Mouse (Mus musculus) mesoderm, embryonic 11.5 days (tissue): ENCODE results near the gene Cplane1.
"Not testable (repeated sequence)": the region's sequence is repeated elsewhere in the genome, so short reads cannot be mapped to it uniquely, and the experiment has no call there.

ENCODE experiments used
- DNase-seq: peaks from one replicate; pipeline ENCODE4 v3.0.0-alpha.2; 2012; ENCODE audit warnings: low read depth, low spot score

The Cplane1 gene

GRCm38 (mm10) chr15:8168591-8169265, at the start of gene Cplane1:
Cplane1 (plus strand) TSS chr15:8169106.
- peak; percentile 95 for DNase-seq

- DNase-seq = no peak
These were observed 39.6 kb upstream of the Cplane1 start for GRCm38 (mm10) chr15:8129281-8129680.

- DNase-seq = no peak
These were observed 37.6 kb upstream of the Cplane1 start for GRCm38 (mm10) chr15:8131268-8131667.

GRCm38 (mm10) chr15:8131761-8132160, 37.1 kb upstream of the Cplane1 start:
- no peak for DNase-seq

GRCm38 (mm10) chr15:8135606-8136005, 33.3 kb upstream of the Cplane1 start:
- no peak for DNase-seq

GRCm38 (mm10) chr15:8161841-8162240, 7.1 kb upstream of the Cplane1 start:
- no peak for DNase-seq

- no peak for DNase-seq
These were observed 400 bp downstream of the Cplane1 start for GRCm38 (mm10) chr15:8169266-8169746.

GRCm38 (mm10) chr15:8189563-8189962, 20.7 kb downstream of the Cplane1 start:
- DNase-seq = no peak

GRCm38 (mm10) chr15:8190435-8190834, 21.5 kb downstream of the Cplane1 start:
- DNase-seq = no peak

GRCm38 (mm10) chr15:8200317-8200716, 31.4 kb downstream of the Cplane1 start:
- DNase-seq = no peak

GRCm38 (mm10) chr15:8208362-8208761, 39.5 kb downstream of the Cplane1 start:
- DNase-seq = no peak

- DNase-seq = no peak
These were observed 45.9 kb downstream of the Cplane1 start for GRCm38 (mm10) chr15:8214811-8215210.

GRCm38 (mm10) chr15:8234167-8234566, 65.3 kb downstream of the Cplane1 start:
- DNase-seq = not testable (repeated sequence)

- no peak for DNase-seq
These were observed 97.0 kb downstream of the Cplane1 start for GRCm38 (mm10) chr15:8265946-8266345.

GRCm38 (mm10) chr15:8267211-8267610, 98.3 kb downstream of the Cplane1 start:
- DNase-seq = no peak

- no peak for DNase-seq
These were observed 99.3 kb downstream of the Cplane1 start for GRCm38 (mm10) chr15:8268231-8268630.

- no peak for DNase-seq
These were observed 103.0 kb downstream of the Cplane1 start for GRCm38 (mm10) chr15:8271952-8272351.

- DNase-seq = not testable (repeated sequence)
These were observed 109.0 kb downstream of the Cplane1 start for GRCm38 (mm10) chr15:8277916-8278315.

GRCm38 (mm10) chr15:8279320-8279779, 110.4 kb downstream of the Cplane1 start:
- peak; percentile 13 for DNase-seq

- peak; percentile 6 for DNase-seq
These were observed 111.2 kb downstream of the Cplane1 start for GRCm38 (mm10) chr15:8279929-8280610.

- no peak for DNase-seq
These were observed 112.8 kb downstream of the Cplane1 start for GRCm38 (mm10) chr15:8281701-8282100.

GRCm38 (mm10) chr15:8282155-8282554, 113.2 kb downstream of the Cplane1 start:
- no peak for DNase-seq

- DNase-seq = no peak
These were observed 122.3 kb downstream of the Cplane1 start for GRCm38 (mm10) chr15:8291251-8291650.
